Mouse (Mus musculus) intestine, embryonic 16.5 days (tissue): ENCODE measurements around the gene Rpl13a. TPM values are rescaled to one million over a fixed set of nuclear protein-coding genes. Genes with fewer than 3 reads are reported as not detected.

Experiments
- ATAC-seq: fragments of 200-750 bp; cut with Nextera tagmentation; 2 replicates; pipeline ENCODE4 v1.8.0; 2017; ENCODE audit warnings: moderate TSS enrichment, moderate library complexity
- H3K27ac ChIP-seq: fragments of 300-500 bp; sonication (generic); 2 replicates; pipeline ENCODE4 v1.5.1; 2014; ENCODE audit warnings: mild to moderate bottlenecking, low read length
- H3K27me3 ChIP-seq: fragments of 300-500 bp; sonication (generic); replicated peaks from 2 replicates; pipeline ENCODE4 v1.6.1; 2014; ENCODE audit warnings: low read length, control low read depth, mixed read lengths; ENCODE audit not compliant: control insufficient read depth, insufficient read depth
- H3K36me3 ChIP-seq: fragments of 300-500 bp; sonication (generic); 2 replicates; pipeline ENCODE4 v1.6.1; 2014; ENCODE audit warnings: low read length, control low read depth; ENCODE audit not compliant: control insufficient read depth, insufficient read depth
- H3K4me1 ChIP-seq: fragments of 300-500 bp; sonication (generic); 2 replicates; pipeline ENCODE4 v1.6.1; 2014; ENCODE audit warnings: low read length, control low read depth, mixed read lengths; ENCODE audit not compliant: control insufficient read depth, insufficient read depth
- H3K4me2 ChIP-seq: fragments of 300-500 bp; sonication (generic); 2 replicates; pipeline ENCODE4 v1.6.1; 2014; ENCODE audit warnings: low read depth, low read length, control low read depth
- H3K4me3 ChIP-seq: fragments of 300-500 bp; sonication (generic); 2 replicates; pipeline ENCODE4 v1.5.1; 2014; ENCODE audit warnings: mild to moderate bottlenecking, low read length
- H3K9ac ChIP-seq: fragments of 300-500 bp; sonication (generic); 2 replicates; pipeline ENCODE4 v1.6.1; 2014; ENCODE audit warnings: low read depth, low read length
- H3K9me3 ChIP-seq: fragments of 300-500 bp; sonication (generic); 2 replicates; pipeline ENCODE4 v1.6.1; 2016; ENCODE audit warnings: low read length, control low read depth; ENCODE audit not compliant: control insufficient read depth
- WGBS: fragments of 180-500 bp; shearing (Covaris S2); extraction: QIAGEN DNeasy Blood & Tissue Kit; methylation state at CpG from one replicate; pipeline ENCODE4 v1.1.7; 2014; 5-methylcytosine and 5-hydroxymethylcytosine counted together
- polyA plus RNA-seq: library from polyadenylated mRNA; unstranded; fragments of >200 nt; fragmentation: Nextera tagmentation; extraction: Ambion mirVana; gene quantifications from 2 replicates; pipeline ENCODE4 v1.2.1, GENCODE M21; 2015

Rpl13a gene
- polyA plus RNA-seq, 1 experiment from 2014 or later = 1,311 TPM

GRCm38 (mm10) chr7:45160866-45161265, 32.3 kb upstream of the Rpl13a start:
- Histone ChIP-seq H3K27me3 (peaks cover 32% of the 10 kb centered on the region), H3K4me1 (peaks cover 7% of the 10 kb centered on the region), H3K9ac (no peak overlapping the region), H3K27ac (no peak overlapping the region), H3K4me2 (no peak overlapping the region), H3K36me3 (0 out of 2 replicates have a peak, but pooled peaks cover 3% of the 10 kb centered on the region), H3K4me3 (no peak overlapping the region), H3K9me3 (no peaks in the 10 kb centered on the region)
- 94% methylated on average over 3 of the region's 3 CpGs for WGBS
- no peak for ATAC-seq

GRCm38 (mm10) chr7:45160316-45160800, 31.8 kb upstream of the Rpl13a start:
- Histone ChIP-seq H3K4me1 (peaks cover 8% of the 10 kb centered on the region), H3K27ac (no peak overlapping the region), H3K4me2 (no peak overlapping the region), H3K27me3 (peaks cover 27% of the 10 kb centered on the region), H3K9ac (no peak overlapping the region), H3K9me3 (no peaks in the 10 kb centered on the region), H3K36me3 (0 out of 2 replicates have a peak, but pooled peaks cover 3% of the 10 kb centered on the region), H3K4me3 (no peak overlapping the region)
- ATAC-seq = no peak
- 96% methylated on average over 6 of the region's 6 CpGs for WGBS

GRCm38 (mm10) chr7:45158991-45159390, 30.4 kb upstream of the Rpl13a start:
- no peak overlapping the region for H3K27ac ChIP-seq
- H3K4me3 ChIP-seq = no peak overlapping the region
- peaks cover 14% of the 10 kb centered on the region for H3K4me1 ChIP-seq
- H3K36me3 ChIP-seq = 0 out of 2 replicates have a peak, but pooled peaks cover 3% of the 10 kb centered on the region
- ATAC-seq = no peak
- no peak overlapping the region for H3K9ac ChIP-seq
- peaks cover 14% of the 10 kb centered on the region for H3K27me3 ChIP-seq
- 93% methylated on average over 6 of the region's 6 CpGs for WGBS
- H3K4me2 ChIP-seq = no peak overlapping the region
- no peaks in the 10 kb centered on the region for H3K9me3 ChIP-seq

- Histone ChIP-seq H3K9ac (no peak overlapping the region), H3K4me3 (no peak overlapping the region), H3K9me3 (no peaks in the 10 kb centered on the region), H3K27ac (no peak overlapping the region), H3K4me1 (peaks cover 16% of the 10 kb centered on the region; the same call in 1 of the 2 replicates), H3K27me3 (no peaks in the 10 kb centered on the region), H3K4me2 (no peak overlapping the region), H3K36me3 (0 out of 2 replicates have a peak, but pooled peaks cover 3% of the 10 kb centered on the region)
- ATAC-seq = no peak
- 86% methylated on average over 14 of the region's 14 CpGs for WGBS
Measured at GRCm38 (mm10) chr7:45157459-45157858, 28.9 kb upstream of the Rpl13a start.

- Histone ChIP-seq H3K27ac (no peak overlapping the region), H3K36me3 (0 out of 2 replicates have a peak, but pooled peaks cover 3% of the 10 kb centered on the region), H3K27me3 (no peaks in the 10 kb centered on the region), H3K4me3 (no peak overlapping the region), H3K9ac (no peak overlapping the region), H3K9me3 (no peaks in the 10 kb centered on the region), H3K4me1 (peaks cover 13% of the 10 kb centered on the region; the same call in 1 of the 2 replicates), H3K4me2 (no peak overlapping the region)
- ATAC-seq = no peak
- 94% methylated on average over 15 of the region's 15 CpGs for WGBS
Measured at GRCm38 (mm10) chr7:45156206-45156605, 27.6 kb upstream of the Rpl13a start.

GRCm38 (mm10) chr7:45155590-45155989, 27.0 kb upstream of the Rpl13a start:
- Histone ChIP-seq H3K4me1 (peaks cover 15% of the 10 kb centered on the region; the same call in 1 of the 2 replicates), H3K9me3 (no peaks in the 10 kb centered on the region), H3K4me3 (no peak overlapping the region), H3K4me2 (no peak overlapping the region), H3K36me3 (0 out of 2 replicates have a peak, but pooled peaks cover 3% of the 10 kb centered on the region), H3K27me3 (no peaks in the 10 kb centered on the region), H3K9ac (no peak overlapping the region), H3K27ac (no peak overlapping the region)
- 83% methylated on average over 9 of the region's 9 CpGs for WGBS
- no peak for ATAC-seq

GRCm38 (mm10) chr7:45154993-45155514, 26.5 kb upstream of the Rpl13a start:
- peak; percentile 13 for ATAC-seq
- Histone ChIP-seq H3K27ac (peak overlapping the region; percentile 43; the same call in 1 of the 2 replicates), H3K9ac (peak overlapping the region; percentile 88), H3K4me3 (peak overlapping the region; percentile 73), H3K4me1 (peaks cover 20% of the 10 kb centered on the region; the same call in 1 of the 2 replicates), H3K4me2 (peak overlapping the region; percentile 61), H3K36me3 (no peaks in the 10 kb centered on the region), H3K9me3 (no peaks in the 10 kb centered on the region), H3K27me3 (no peaks in the 10 kb centered on the region)
- whole genome bisulfite sequencing = 80% methylated on average over 12 of the region's 12 CpGs

- WGBS = 3% methylated on average over 69 of the region's 69 CpGs
- no peaks in the 10 kb centered on the region for H3K36me3 ChIP-seq
- H3K27ac ChIP-seq = peak within 1 kb of the TSS; percentile 97
- H3K9me3 ChIP-seq = no peaks in the 10 kb centered on the region
- peak; percentile 96 for ATAC-seq
- peak within 1 kb of the TSS; percentile 88 for H3K9ac ChIP-seq
- H3K4me2 ChIP-seq = peak within 1 kb of the TSS; percentile 74
- H3K4me1 ChIP-seq = peaks cover 23% of the 10 kb centered on the region; the same call in 1 of the 2 replicates
- peak within 1 kb of the TSS; percentile 73 for H3K4me3 ChIP-seq
- H3K27me3 ChIP-seq = no peaks in the 10 kb centered on the region
Measured at GRCm38 (mm10) chr7:45154096-45154992, 25.8 kb upstream of the Rpl13a start, which contains the start of the genes Pih1d1 and Aldh16a1. Gene Pih1d1 (plus strand): TSS chr7:45154303. Gene Aldh16a1 (minus strand): TSS chr7:45154584.

- Histone ChIP-seq H3K27ac (peak overlapping the region; percentile 97), H3K4me1 (peaks cover 27% of the 10 kb centered on the region; the same call in 1 of the 2 replicates), H3K9me3 (no peaks in the 10 kb centered on the region)
Measured at GRCm38 (mm10) chr7:45153586-45153985, 25.0 kb upstream of the Rpl13a start.

More at GRCm38 (mm10) chr7:45153586-45153985, 25.0 kb upstream of the Rpl13a start:
- peak overlapping the region; percentile 73 for H3K4me3 ChIP-seq
- no peaks in the 10 kb centered on the region for H3K27me3 ChIP-seq
- 3% methylated on average over 5 of the region's 5 CpGs for WGBS
- H3K9ac ChIP-seq = peak overlapping the region; percentile 88
- peak overlapping the region; percentile 74 for H3K4me2 ChIP-seq
- no peak for ATAC-seq
- no peaks in the 10 kb centered on the region for H3K36me3 ChIP-seq
